Mouse (Mus musculus) adrenal gland, adult 18-20 months (tissue): ENCODE measurements at regions not wholly inside any gene's neighbourhood (a gene's known extent, or its start where the extent isn't known, plus 50 kb on each side); places are given as distances from the start of the nearest gene placed in this dataset.
"Not testable (repeated sequence)": the region's sequence is repeated elsewhere in the genome, so short reads cannot be mapped to it uniquely, and the experiment has no call there.

Source experiments
- DNase-seq, 2 experiments: peaks; one replicate each; pipeline ENCODE4 v3.0.0; 2021 to 2022; ENCODE audit warnings: low spot score in 2 of 2

GRCm38 (mm10) chr13:5367058-5367797 is 494.1 kb upstream of the Klf6 start:
- no peak for DNase-seq

- DNase-seq: no peak
Observed at GRCm38 (mm10) chr13:5370007-5370406, 491.3 kb upstream of the Klf6 start.

- DNase-seq: no peak
Observed at GRCm38 (mm10) chr13:5373191-5373590, 488.1 kb upstream of the Klf6 start.

GRCm38 (mm10) chr13:5408226-5408804 is 453.0 kb upstream of the Klf6 start:
- DNase-seq: no peak

GRCm38 (mm10) chr13:5412052-5412451 is 449.2 kb upstream of the Klf6 start:
- no peak for DNase-seq

GRCm38 (mm10) chr13:5413009-5413408 is 448.3 kb upstream of the Klf6 start:
- DNase-seq: not testable (repeated sequence)

GRCm38 (mm10) chr13:5424110-5424509 is 437.2 kb upstream of the Klf6 start:
- DNase-seq: no peak

- DNase-seq: no peak
Observed at GRCm38 (mm10) chr13:5425491-5426232, 435.6 kb upstream of the Klf6 start.

- DNase-seq: no peak
Observed at GRCm38 (mm10) chr13:5433652-5434051, 427.6 kb upstream of the Klf6 start.

GRCm38 (mm10) chr13:5435131-5435530 is 426.2 kb upstream of the Klf6 start:
- DNase-seq: no peak

GRCm38 (mm10) chr13:5436191-5436590 is 425.1 kb upstream of the Klf6 start:
- DNase-seq: no peak

GRCm38 (mm10) chr13:5440454-5440853 is 420.8 kb upstream of the Klf6 start:
- DNase-seq: no peak

GRCm38 (mm10) chr13:5444759-5445478 is 416.4 kb upstream of the Klf6 start:
- no peak for DNase-seq

GRCm38 (mm10) chr13:5448601-5449000 is 412.7 kb upstream of the Klf6 start:
- no peak for DNase-seq

GRCm38 (mm10) chr13:5480779-5481178 is 380.5 kb upstream of the Klf6 start:
- DNase-seq: no peak

GRCm38 (mm10) chr13:5492266-5492665 is 369.0 kb upstream of the Klf6 start:
- no peak for DNase-seq

- no peak for DNase-seq
Observed at GRCm38 (mm10) chr13:5497535-5497934, 363.7 kb upstream of the Klf6 start.

GRCm38 (mm10) chr13:5511784-5512183 is 349.5 kb upstream of the Klf6 start:
- no peak for DNase-seq

- no peak for DNase-seq
Observed at GRCm38 (mm10) chr13:5515552-5515951, 345.7 kb upstream of the Klf6 start.

GRCm38 (mm10) chr13:5516088-5516487 is 345.2 kb upstream of the Klf6 start:
- DNase-seq: no peak

- no peak for DNase-seq
Observed at GRCm38 (mm10) chr13:5519181-5519580, 342.1 kb upstream of the Klf6 start.

- DNase-seq: no peak
Observed at GRCm38 (mm10) chr13:5519600-5519999, 341.7 kb upstream of the Klf6 start.
